Mouse (Mus musculus) lung, postnatal 25 days (tissue): ENCODE data around the gene Cep152.
A peak's percentile ranks its signal among the peaks of the same experiment; 100 is the strongest.

Experiments
- DNase-seq: peaks from one replicate; pipeline ENCODE4 v3.0.0; 2022; ENCODE audit warnings: low spot score

The Cep152 gene

GRCm38 (mm10) chr2:125624127-125624685, 707 bp downstream of the Cep152 start:
- DNase-seq, result no peak

DNA sequence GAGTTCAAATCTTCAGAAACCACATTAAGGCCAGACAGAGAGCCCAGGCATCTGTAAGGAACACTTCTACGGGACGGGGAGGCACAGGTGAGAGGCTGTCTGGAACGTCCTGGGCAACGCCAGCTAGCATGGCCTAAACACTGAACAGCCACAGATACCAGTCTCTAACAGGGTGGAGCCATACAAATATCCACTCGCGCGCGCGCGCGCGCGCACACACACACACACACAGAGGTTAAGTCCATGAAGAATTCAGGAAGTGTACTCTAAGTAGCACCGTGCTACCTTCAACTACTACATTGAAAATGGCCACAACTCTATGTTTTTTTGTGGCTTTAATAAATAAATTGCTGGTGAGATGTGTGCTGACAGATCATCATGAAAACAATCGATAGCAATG, 1.7 kb downstream of the Cep152 start:
- DNase-seq, result no peak

DNA sequence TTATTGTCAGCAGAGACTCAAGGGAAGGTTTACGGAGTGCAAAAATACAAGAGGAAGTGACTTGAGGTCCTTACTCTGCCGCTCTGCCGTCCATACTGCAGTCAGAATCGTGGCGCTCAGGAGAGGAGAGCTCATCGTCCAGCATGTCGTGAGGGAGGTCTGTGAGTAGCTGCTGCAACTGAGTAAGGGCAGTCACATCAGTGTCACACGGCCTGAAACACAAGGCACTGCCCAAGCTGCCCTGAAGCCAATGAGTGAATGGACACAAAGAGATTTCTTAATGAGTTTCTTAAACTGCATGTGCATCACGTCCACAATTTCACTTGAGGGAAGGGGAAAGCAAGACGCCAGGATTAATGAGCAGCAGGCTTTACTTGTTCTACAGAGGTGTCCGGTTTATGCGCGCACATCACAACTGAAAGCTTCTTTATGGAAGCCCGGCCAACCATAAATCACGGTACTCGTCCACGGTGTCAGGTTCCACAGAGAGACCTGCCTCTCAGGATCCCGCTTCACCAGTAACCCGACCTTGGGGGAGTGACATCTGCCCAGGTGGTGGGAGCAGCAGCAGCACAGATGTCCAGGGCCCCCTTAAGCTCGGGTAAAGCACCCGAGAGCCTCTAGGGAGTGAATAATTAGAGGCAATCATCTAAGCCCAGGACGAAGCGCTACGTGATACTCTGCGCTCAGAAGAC, 4.6 kb downstream of the Cep152 start:
- no peak for DNase-seq

DNA sequence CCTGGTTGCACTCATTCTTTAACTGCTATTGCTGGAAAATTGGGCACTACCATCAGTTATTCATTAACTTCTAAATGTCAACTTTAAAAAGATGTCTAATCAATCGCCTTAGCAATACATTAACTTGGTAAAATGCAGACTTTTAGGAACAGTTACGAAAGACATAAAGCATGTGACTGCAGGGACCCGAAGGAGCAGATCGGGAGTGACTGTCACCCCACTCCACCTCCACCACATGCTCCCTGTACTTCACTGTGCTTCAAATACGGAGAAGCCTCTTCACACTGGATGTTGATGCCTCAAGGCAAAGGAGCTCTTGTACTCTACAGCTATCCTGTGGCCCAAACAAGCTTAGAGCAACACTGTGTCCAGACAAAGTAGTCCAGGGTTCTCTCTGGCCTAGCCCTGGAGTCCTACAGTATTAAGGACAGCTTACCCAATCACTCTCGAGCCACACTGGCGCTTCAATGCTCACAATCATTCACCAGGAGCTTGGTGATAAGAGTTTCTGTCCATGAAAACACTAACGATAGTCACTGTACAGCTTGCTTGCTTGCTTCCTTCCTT, 9.0 kb downstream of the Cep152 start:
- DNase-seq, result no peak

DNA sequence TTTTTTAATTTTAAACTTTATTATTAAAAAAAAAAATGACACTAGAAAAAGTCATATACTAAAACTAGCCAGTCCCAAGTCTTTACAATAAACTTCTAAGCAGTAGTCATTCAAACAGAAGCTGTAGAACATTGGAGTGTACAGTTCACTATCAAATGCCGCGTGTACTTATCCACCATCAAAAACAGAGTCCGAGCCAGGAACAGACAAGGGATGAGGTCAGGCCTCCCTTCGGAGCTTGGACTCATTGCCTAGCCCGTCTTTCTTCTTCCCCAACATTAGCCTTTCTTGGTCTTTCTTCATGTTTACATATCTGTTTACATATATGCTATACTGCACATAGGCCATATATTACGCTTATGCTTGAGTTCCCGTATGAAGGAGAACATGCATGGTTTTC, 9.5 kb downstream of the Cep152 start:
- DNase-seq, result no peak

DNA sequence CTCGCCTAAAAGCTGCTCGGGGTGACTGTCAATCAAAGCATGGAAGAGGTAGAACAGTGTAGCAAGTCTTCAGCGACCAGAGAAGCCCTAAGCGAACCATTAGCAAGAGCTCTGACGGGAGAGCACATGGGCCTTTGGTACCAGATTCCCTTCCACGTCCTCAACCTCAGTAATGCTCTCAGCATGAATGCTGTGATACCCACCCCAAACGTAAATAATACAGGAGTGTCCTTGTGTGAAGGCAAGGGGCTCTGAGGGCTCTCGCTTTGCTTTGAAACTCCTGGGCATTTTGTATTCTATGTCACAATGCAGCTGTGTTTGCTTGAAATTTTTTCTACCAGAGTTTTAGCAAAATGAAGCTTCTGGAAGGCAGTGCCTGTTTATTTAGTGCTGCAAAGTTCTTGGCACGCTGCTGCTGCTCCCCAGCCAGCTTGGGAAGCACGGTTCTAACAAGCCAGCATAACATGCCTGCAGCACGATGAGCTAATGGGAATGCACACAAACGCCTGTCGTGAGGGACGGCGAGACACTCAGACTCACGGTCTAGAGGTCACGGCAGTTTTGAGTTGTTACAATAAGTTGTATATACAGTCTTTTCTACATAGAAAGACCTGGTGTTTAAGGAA, 18.6 kb downstream of the Cep152 start:
- DNase-seq, result peak; percentile 43

DNA sequence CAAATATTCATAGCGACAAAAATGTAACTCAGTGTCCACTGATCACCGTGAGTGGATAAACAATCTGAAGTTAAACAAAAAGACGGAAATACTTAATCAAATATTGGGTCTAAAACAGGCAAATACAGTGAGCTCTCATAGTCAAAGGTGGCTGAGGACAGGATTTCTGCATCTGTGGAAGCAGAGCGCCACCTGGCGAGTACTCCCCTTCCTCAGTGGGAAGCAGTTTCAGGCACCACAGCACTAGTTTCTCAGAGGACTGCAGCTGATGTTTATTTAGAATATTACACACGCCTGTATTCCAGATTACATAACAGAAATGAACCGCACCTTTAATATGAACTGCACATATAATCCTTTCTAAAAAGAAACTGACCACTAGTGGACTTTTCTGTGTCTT, 20.3 kb downstream of the Cep152 start:
- peak; percentile 59 for DNase-seq

GRCm38 (mm10) chr2:125602970-125603369, 21.9 kb downstream of the Cep152 start:
- DNase-seq, result no peak

GRCm38 (mm10) chr2:125598958-125599357, 26.0 kb downstream of the Cep152 start:
- no peak for DNase-seq

- DNase-seq, result peak; percentile 26
Measured at GRCm38 (mm10) chr2:125598251-125598650, 26.7 kb downstream of the Cep152 start.

DNA sequence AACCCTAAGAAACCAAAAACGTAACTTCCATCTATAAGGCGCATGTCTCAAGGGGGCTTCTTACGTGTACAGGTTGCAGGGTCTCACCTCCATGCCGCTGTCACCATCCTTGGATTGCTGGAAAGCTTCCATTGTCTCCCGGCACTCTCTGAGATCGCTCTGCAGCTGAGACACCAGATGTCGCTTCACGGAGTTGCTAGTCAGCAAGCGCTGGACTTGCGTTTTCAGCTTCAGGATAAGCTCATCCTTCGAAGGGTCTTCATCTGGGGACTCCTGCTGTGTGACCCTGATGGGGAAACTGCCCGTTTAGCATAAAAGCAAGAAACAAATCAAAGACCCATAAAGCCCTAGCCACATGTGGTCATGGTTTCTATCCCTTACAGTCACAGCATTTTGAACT, 30.1 kb downstream of the Cep152 start:
- DNase-seq, result no peak

DNA sequence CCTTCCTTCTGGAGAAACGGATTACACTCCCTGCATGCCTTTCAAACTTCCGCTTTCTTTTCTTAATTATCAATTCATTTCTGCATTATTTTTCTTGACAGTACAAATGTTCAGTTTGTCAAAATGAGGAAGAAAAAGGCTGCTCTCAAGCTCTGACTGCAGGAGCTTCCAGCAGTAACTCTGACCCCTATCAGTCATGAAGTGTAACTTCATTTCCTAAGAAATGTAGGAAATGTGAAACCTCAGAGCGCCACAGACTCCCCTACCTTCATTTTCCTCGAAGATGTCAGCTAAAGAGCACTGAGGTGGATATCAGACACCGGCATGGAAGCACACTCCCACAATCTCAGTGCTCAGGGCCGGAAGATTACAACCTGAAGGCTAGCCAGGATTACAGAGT, 30.8 kb downstream of the Cep152 start:
- no peak for DNase-seq

DNA sequence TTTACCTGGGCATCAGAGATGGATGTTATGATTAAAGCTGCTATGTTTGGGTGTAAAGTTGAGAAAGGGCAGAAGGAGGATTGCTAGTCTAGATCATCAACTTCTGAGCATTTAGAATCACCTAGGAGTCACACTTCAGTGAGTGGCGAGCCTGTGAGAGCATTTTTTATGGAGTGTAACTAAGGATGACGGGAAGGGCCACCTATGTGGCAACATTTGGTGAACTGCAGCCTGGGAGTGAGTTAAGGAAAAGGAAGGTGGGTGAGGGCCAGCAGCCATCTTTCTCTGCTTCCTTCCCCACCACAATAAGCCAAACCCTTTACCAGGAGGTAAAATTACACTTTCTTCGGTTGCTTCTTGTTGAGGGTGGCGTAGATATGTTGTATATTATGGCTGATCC, 33.0 kb downstream of the Cep152 start:
- no peak for DNase-seq

DNA sequence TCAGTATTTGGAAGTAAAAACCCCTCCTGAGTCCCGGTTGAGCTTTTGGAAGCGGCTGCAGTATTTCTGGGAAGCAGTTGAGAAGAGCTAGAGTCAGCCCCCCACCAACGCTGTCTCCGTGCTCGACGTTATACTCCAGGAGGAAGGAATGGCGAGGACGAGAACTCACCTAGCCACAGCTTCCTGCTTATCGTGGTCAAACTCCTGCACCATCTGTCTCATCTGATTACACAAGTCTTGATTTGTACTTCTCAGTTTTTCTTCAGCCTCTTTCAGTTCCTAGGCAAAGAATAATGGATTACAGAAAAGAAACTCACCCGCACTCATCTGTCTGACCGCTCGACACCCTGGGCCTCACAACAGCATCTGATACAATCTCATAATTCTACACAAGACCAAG, 35.6 kb downstream of the Cep152 start:
- DNase-seq, result no peak

DNA sequence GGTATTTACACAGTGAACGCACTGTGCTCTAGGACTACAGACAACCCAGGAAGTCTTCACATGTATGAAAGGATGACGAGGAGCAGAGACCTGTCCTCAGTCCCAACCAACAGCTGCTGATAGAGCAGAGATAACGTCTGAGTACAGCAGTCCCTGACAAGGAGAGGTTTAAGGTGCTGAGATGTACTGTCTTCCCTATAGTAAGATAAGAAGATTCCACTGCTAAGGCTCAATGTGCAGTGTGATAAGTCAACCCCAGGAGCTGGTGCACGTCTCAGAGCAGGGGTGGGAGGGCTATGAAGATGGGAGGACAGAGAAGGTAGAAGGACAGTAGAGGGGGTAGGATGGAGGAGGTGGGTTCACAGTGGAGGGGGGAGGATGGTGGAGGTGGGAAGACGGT, 43.8 kb downstream of the Cep152 start:
- no peak for DNase-seq

DNA sequence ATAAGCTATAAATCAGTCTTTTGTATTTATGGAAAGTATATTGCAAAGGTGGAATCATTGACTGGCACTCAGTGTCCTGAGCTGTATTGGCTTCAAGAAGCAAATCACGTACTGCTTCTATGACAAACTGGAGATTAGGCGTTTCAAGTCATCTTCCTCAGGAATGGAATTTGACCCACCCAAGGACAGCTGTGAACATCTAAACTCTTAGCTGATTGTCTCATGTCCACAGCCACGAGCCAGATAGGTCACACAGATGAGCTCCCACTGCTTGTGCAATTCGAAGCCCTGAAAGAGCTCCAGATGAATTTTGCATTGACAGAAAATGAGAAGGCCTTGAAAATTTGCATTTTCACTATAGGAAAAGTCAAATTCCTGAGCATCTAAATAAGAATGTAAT, 47.2 kb downstream of the Cep152 start:
- DNase-seq, result no peak

- no peak for DNase-seq
Measured at GRCm38 (mm10) chr2:125576498-125576897, 48.4 kb downstream of the Cep152 start.

GRCm38 (mm10) chr2:125575766-125576165, 49.1 kb downstream of the Cep152 start:
- DNase-seq, result no peak

DNA sequence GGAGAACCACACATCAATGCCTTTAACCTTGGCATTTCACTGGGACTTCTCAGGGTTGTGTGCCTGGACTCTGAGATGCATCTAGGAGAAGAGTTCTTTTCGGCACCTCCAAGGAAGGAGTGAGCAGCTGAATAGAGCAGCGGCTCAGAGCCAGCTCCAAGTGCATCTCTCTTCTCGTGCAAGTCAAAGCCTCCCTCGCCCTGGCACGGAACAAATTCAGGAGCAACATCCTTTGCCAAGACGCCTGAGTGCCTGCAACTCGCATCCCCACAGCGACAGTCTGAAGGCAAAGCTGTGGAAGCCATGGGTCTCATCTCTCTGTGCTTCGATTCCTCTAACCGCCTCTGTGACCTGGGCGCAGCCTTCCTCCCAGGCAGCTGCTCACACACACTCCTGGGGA, 61.0 kb downstream of the Cep152 start:
- DNase-seq, result no peak

DNA sequence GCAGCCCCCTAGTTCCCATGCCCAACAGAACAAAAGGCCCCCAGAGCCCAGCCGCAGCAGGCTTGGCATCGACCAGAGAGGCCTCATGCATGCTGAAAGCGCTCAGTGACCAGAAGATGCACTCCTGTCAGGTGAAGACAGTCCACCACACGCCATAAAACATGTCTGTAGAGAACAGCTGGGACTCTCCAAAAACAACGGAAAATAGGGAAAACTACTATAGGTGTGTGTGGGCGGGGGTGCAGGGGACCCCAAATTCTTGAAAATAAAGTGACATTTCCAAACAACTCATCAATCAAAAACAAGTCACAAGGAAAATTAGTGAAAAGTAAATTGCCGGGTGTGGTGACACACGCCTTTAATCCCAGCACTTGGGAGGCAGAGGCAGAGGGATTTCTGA, 62.5 kb downstream of the Cep152 start:
- no peak for DNase-seq

- no peak for DNase-seq
Measured at GRCm38 (mm10) chr2:125560037-125560436, 64.9 kb downstream of the Cep152 start.

- peak; percentile 25 for DNase-seq
Measured at GRCm38 (mm10) chr2:125558634-125559589, 66.0 kb downstream of the Cep152 start.
